Mouse (Mus musculus): ENCODE results near the gene Dapk3. TPM values are rescaled to one million over a fixed set of nuclear protein-coding genes. Genes with fewer than 3 reads are reported as not detected.

The Dapk3 gene
- total RNA-seq, 2 experiments from 2014 or later, result 73.6 to 78.4 TPM

GRCm38 (mm10) chr10:81140005-81140404, 42.8 kb upstream of the Dapk3 start:
- H3K4me3 ChIP-seq, result peak overlapping the region; percentile 82; the same call in 1 of the 2 replicates
- TF ChIP-seq CTCF (conservative IDR thresholded peaks at IDR 0.05), result no peak
- no peak for DNase-seq (ENCODE audit: low spot score in 2 of 2)
- peak overlapping the region; percentile 98 for H3K27ac ChIP-seq

GRCm38 (mm10) chr10:81140717-81141454, 41.9 kb upstream of the Dapk3 start:
- Histone ChIP-seq H3K27ac (peak overlapping the region; percentile 98), H3K4me3 (peak overlapping the region; percentile 82)

DNA sequence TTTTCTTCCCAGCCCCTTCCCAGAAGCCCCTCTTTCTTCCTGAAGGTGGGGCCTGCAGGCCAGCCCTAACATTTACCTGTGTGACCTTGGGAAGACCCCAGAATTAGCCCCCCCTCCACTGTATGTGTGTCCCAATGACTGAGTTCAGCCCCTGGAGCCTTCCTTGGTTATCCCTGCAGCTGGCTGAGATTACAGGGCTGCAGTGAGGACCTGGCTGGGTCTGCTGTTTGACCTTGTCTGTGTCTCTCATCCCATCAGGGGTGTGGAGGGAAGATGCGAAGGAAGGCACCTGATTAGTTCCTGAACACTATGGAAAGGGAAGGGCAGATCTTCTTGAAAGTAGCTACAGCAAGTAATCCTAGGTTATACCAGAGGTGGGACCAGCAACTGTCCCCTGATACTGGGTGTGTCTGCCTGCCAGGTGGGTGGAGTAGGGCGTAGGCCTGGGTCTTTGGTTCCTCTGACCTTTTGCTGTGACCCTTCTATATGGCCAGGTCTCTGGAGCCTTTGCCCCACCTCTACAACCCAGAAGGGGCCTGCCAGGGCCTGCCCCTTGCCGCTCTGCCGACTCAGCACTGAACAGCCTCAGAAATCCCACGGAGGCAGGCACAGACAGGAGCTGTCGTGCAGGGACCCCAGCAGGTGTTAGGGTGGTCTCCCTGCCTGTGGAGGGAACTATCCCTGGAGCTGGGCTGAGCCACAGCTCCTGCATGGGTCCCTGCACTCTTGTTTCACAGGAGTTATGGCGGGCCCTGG, 41.2 kb upstream of the Dapk3 start:
- TF ChIP-seq CTCF (conservative IDR thresholded peaks at IDR 0.05), result no peak
- peak overlapping the region; percentile 98; the same call in 1 of the 2 replicates for H3K27ac ChIP-seq
- H3K4me3 ChIP-seq, result no peak overlapping the region; the same call in 1 of the 2 replicates
- DNase-seq (ENCODE audit: low spot score in 2 of 2), result no peak

More at GRCm38 (mm10) chr10:81140717-81141454, 41.9 kb upstream of the Dapk3 start:
- no peak for TF ChIP-seq CTCF (conservative IDR thresholded peaks at IDR 0.05)
- no peak for DNase-seq (ENCODE audit: low spot score in 2 of 2)

- peak overlapping the region; percentile 75 for H3K27ac ChIP-seq
- no peak for DNase-seq (ENCODE audit: low spot score in 2 of 2)
- H3K4me3 ChIP-seq, result no peak overlapping the region
Observed at GRCm38 (mm10) chr10:81142551-81142981, 40.2 kb upstream of the Dapk3 start.

DNA sequence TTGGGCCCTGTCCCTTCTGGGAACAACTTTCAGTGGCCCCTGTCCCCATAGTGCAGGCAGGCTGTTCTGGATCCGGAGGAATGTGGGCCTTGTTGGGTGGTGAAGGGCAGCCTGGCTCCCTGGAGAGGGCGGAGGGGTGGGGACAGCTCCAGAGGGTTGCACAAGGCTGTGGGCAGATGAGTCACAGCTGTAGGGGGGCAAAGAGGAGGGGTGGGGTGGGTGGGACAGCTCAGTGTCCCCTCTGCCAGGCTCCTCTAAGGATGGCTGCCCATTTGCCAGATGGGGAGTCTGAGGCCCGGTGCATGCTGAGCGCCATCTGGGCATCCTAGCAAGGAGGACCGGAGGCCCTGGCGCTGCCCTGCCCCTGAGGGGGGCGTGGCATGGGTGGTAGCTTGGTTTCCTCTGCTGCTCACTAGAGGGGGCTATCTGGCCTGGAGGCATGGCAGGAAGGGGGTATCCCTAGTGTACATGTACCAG, 39.6 kb upstream of the Dapk3 start:
- Histone ChIP-seq H3K27ac (peak overlapping the region; percentile 75), H3K4me3 (no peak overlapping the region)
- no peak for DNase-seq (ENCODE audit: low spot score in 2 of 2)
- peak; percentile 41 for TF ChIP-seq CTCF (conservative IDR thresholded peaks at IDR 0.05)

More at GRCm38 (mm10) chr10:81142551-81142981, 40.2 kb upstream of the Dapk3 start:
- TF ChIP-seq CTCF (conservative IDR thresholded peaks at IDR 0.05), result no peak

DNA sequence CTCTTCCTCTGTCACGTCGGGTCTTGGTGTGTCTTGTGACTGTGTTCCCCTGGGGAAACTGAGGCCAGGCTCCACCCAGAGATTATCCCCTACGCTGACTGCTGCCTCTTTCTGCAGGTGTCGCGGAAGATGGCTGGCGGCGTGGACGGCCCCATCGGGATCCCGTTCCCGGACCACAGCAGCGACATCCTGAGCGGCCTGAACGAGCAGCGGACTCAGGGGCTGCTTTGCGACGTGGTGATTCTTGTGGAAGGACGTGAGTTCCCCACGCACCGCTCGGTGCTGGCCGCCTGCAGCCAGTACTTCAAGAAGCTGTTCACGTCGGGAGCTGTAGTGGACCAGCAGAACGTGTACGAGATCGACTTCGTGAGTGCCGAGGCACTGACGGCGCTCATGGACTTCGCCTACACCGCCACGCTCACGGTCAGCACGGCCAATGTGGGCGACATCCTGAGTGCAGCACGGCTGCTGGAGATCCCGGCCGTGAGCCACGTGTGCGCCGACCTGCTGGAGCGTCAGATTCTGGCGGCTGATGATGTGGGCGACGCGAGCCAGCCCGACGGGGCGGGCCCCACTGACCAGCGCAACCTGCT, 38.9 kb upstream of the Dapk3 start:
- no peak for TF ChIP-seq CTCF (conservative IDR thresholded peaks at IDR 0.05)
- Histone ChIP-seq H3K27ac (no peak overlapping the region), H3K4me3 (no peak overlapping the region)
- DNase-seq (ENCODE audit: low spot score in 2 of 2), result no peak

DNA sequence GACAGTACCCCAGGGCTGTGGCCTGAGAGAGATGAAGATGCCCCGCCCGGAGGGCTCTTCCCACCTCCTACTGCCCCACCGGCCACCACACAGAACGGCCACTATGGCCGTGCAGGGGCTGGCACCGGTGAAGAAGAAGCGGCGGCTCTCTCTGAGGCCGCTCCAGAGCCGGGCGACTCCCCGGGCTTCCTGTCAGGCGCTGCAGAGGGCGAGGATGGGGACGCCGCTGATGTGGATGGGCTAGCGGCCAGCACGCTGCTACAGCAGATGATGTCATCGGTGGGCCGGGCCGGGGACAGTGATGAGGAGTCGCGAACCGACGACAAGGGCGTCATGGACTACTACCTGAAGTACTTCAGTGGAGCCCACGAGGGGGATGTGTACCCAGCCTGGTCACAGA, 38.1 kb upstream of the Dapk3 start:
- DNase-seq (ENCODE audit: low spot score in 2 of 2), result no peak
- TF ChIP-seq CTCF (conservative IDR thresholded peaks at IDR 0.05), result no peak

DNA sequence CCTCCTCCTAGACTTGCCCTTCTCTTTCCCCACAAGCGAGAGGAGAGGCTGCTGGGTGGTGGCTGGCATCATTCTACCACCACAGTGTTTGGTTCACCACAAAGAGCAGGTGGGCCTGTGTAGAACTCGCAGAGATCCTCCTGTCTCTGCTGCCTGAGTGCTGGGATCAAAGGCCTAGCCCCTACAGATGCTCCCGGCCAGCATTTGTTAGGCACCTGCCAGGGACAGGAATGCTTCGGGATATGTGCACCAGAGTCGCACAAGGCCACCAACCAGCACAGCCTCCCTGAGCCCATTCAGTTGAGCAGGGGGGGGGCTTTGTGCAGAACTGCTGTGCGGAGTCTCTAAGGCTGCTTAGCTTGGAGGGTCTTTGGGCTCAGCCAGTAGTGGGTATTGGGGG, 37.5 kb upstream of the Dapk3 start:
- no peak for TF ChIP-seq CTCF (conservative IDR thresholded peaks at IDR 0.05)
- DNase-seq (ENCODE audit: low spot score in 2 of 2), result no peak
- Histone ChIP-seq H3K4me3 (no peak overlapping the region), H3K27ac (peak overlapping the region; percentile 14; the same call in 1 of the 2 replicates)

More for the DNA sequence above, 38.1 kb upstream of the Dapk3 start:
- no peak overlapping the region for H3K4me3 ChIP-seq
- no peak overlapping the region for H3K27ac ChIP-seq

- Histone ChIP-seq H3K27ac (peak overlapping the region; percentile 62; the same call in 1 of the 2 replicates), H3K4me3 (no peak overlapping the region)
- no peak for TF ChIP-seq CTCF (conservative IDR thresholded peaks at IDR 0.05)
- DNase-seq (ENCODE audit: low spot score in 2 of 2), result no peak
Observed at GRCm38 (mm10) chr10:81145778-81146177, 37.0 kb upstream of the Dapk3 start.

DNA sequence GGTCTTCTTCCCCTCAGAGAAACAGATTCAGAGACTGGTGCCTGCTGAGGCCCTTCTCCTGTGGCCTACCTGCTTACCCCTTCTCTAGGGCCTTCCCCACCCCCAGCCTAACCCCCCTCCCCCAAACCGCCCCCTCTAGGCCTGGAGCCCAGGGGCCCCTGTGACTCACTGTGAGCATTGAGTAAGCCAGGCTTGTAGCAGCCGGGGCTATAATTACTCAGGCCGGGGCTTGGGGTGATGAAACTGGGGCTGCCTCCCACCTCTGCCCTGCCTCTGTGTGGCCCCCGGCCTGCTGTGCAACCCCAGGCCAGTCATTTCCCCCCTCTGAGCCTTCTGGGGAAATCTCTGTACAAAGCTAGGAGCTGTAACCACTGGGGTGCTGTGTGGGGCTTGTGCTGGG, 36.5 kb upstream of the Dapk3 start:
- TF ChIP-seq CTCF (conservative IDR thresholded peaks at IDR 0.05), result no peak
- DNase-seq (ENCODE audit: low spot score in 2 of 2), result no peak
- peak overlapping the region; percentile 62; the same call in 1 of the 2 replicates for H3K27ac ChIP-seq
- H3K4me3 ChIP-seq, result no peak overlapping the region

DNA sequence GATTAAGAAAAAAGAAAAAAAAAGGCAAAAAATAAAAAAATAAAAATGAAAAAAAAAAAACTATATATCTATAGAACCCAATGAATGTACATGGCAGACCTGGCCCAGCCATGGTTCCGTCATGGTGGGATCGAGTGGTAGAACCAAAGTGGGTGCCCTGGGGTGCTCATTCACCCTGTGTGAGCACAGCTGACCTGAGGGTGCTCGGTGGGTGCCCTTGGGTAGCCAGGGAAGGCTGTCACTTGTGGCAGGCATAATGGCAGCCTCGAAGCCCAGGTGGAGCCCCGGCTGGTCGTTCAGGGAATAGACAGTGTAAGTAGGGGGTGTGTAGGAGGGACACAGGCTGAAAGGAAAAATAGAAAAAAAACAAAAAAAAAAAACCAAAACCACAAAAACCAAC, 31.5 kb upstream of the Dapk3 start:
- TF ChIP-seq CTCF (conservative IDR thresholded peaks at IDR 0.05), result peak; percentile 41
- Histone ChIP-seq H3K4me3 (no peak overlapping the region), H3K27ac (peak overlapping the region; percentile 46; the same call in 1 of the 2 replicates)
- no peak for DNase-seq (ENCODE audit: low spot score in 2 of 2)

- Histone ChIP-seq H3K27ac (0 out of 2 replicates have a peak overlapping the region, but pooled peaks have one; percentile 32), H3K4me3 (no peak overlapping the region)
- no peak for DNase-seq (ENCODE audit: low spot score in 2 of 2)
- no peak for TF ChIP-seq CTCF (conservative IDR thresholded peaks at IDR 0.05)
Observed at GRCm38 (mm10) chr10:81152609-81153008, 30.2 kb upstream of the Dapk3 start.

DNA sequence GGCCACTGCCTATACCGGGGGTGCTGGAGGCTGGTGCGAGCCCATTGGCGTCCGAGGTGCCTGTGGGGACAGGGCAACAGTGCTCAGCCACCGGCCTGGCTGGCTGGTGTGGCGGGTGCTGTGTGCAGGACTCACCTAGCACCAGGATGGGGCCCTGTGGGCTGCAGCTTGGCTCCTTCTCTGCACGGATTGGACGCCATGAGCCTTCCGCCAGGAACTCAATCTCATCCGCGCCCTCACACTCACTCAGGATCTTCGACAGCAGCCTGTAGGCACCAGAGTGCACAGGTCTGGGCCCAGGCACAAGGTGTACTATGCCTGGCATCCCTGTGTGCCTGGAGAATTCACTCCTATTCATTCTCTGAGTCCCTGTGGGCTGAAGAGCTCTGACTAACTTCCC, 28.5 kb upstream of the Dapk3 start:
- peak overlapping the region; percentile 48; the same call in 1 of the 2 replicates for H3K27ac ChIP-seq
- no peak for TF ChIP-seq CTCF (conservative IDR thresholded peaks at IDR 0.05)
- no peak overlapping the region for H3K4me3 ChIP-seq
- DNase-seq (ENCODE audit: low spot score in 2 of 2), result no peak

Data from layer of hippocampus, adult 2 months (tissue).